Mouse (Mus musculus): ENCODE results near the gene Lypd9. TPM values are rescaled to one million over a fixed set of nuclear protein-coding genes. Genes with fewer than 3 reads are reported as not detected.

The Lypd9 gene
- polyA plus RNA-seq, 1 experiment: not detected

GRCm38 (mm10) chr11:58408066-58408465 lies 44.7 kb downstream of the Lypd9 start:
- no peaks in the 10 kb centered on the region for H3K4me1 ChIP-seq (ENCODE audit: control insufficient read depth, insufficient read depth, low read length)
- no peak for DNase-seq
- 59% methylated on average over 3 of the region's 3 CpGs for WGBS

GRCm38 (mm10) chr11:58400655-58401054 lies 52.1 kb downstream of the Lypd9 start:
- TF ChIP-seq POLR2A (IDR thresholded peaks at IDR 0.05; ENCODE audit: borderline replicate concordance, extremely low read depth, low read depth, low read length) (no peak), CTCF (IDR thresholded peaks at IDR 0.05; ENCODE audit: insufficient read depth, low read length) (no peak)
- Histone ChIP-seq H3K4me3 (replicated peaks; ENCODE audit: extremely low read depth, low read depth, low read length) (no peak overlapping the region), H3K4me1 (ENCODE audit: control insufficient read depth, insufficient read depth, low read length) (no peaks in the 10 kb centered on the region)
- DNase-seq: no peak
- WGBS: 58% methylated on average over 5 of the region's 5 CpGs

More at GRCm38 (mm10) chr11:58408066-58408465, 44.7 kb downstream of the Lypd9 start:
- H3K4me3 ChIP-seq (replicated peaks; ENCODE audit: extremely low read depth, low read depth, low read length): no peak overlapping the region
- TF ChIP-seq POLR2A (IDR thresholded peaks at IDR 0.05; ENCODE audit: borderline replicate concordance, extremely low read depth, low read depth, low read length) (no peak), CTCF (IDR thresholded peaks at IDR 0.05; ENCODE audit: insufficient read depth, low read length) (no peak)

- no peak overlapping the region for H3K4me3 ChIP-seq (replicated peaks; ENCODE audit: extremely low read depth, low read depth, low read length)
- no peak for TF ChIP-seq CTCF (IDR thresholded peaks at IDR 0.05; ENCODE audit: insufficient read depth, low read length)
- TF ChIP-seq POLR2A (IDR thresholded peaks at IDR 0.05; ENCODE audit: borderline replicate concordance, extremely low read depth, low read depth, low read length): no peak
- 60% methylated on average over 6 of the region's 6 CpGs for WGBS
- no peaks in the 10 kb centered on the region for H3K4me1 ChIP-seq (ENCODE audit: control insufficient read depth, insufficient read depth, low read length)
- no peak for DNase-seq
These were observed 52.6 kb downstream of the Lypd9 start for GRCm38 (mm10) chr11:58399985-58400645.

Other genes starting within 250 kb of the Lypd9 start
- 0.12 TPM in 1 of 2 replicates, not detected in the other for gene 4930438A08Rik, start 178.1 kb downstream of the Lypd9 start, polyA plus RNA-seq (2012; rRNA removed)
- 17.0 and 24.1 TPM in 2 replicates for gene Zfp692, start 145.9 kb downstream of the Lypd9 start, polyA plus RNA-seq (2012; rRNA removed)
- 30.2 and 30.6 TPM in 2 replicates for gene Zfp672, start 122.6 kb downstream of the Lypd9 start, polyA plus RNA-seq (2012; rRNA removed)
- 29.4 and 36.5 TPM in 2 replicates for gene Sh3bp5l, start 122.2 kb downstream of the Lypd9 start, polyA plus RNA-seq (2012; rRNA removed)
- gene Lypd8, start 73.9 kb downstream of the Lypd9 start, polyA plus RNA-seq (2012; rRNA removed): 0.71 and 47.1 TPM in 2 replicates
- 1.7 TPM in 1 of 2 replicates, not detected in the other for gene 1810065E05Rik, start 31.8 kb downstream of the Lypd9 start, polyA plus RNA-seq (2012; rRNA removed)
- gene Gm12253, start 20.4 kb downstream of the Lypd9 start, polyA plus RNA-seq (2012; rRNA removed): not detected in 2 replicates
- gene Olfr30, start 9.3 kb upstream of the Lypd9 start, polyA plus RNA-seq (2012; rRNA removed): not detected in 2 replicates
- not detected in 2 replicates for gene Olfr332, start 39.6 kb upstream of the Lypd9 start, polyA plus RNA-seq (2012; rRNA removed)
- gene Olfr331, start 49.6 kb upstream of the Lypd9 start, polyA plus RNA-seq (2012; rRNA removed): not detected in 2 replicates
- not detected in 2 replicates for gene Olfr330, start 81.9 kb upstream of the Lypd9 start, polyA plus RNA-seq (2012; rRNA removed)
- 0.08 TPM in 1 of 2 replicates, not detected in the other for gene Olfr329-ps, start 93.5 kb upstream of the Lypd9 start, polyA plus RNA-seq (2012; rRNA removed)
- not detected in 2 replicates for gene Olfr328, start 102.7 kb upstream of the Lypd9 start, polyA plus RNA-seq (2012; rRNA removed)
- 0.07 TPM in 1 of 2 replicates, not detected in the other for gene Olfr224, start 117.6 kb upstream of the Lypd9 start, polyA plus RNA-seq (2012; rRNA removed)
- gene Olfr325, start 124.8 kb upstream of the Lypd9 start, polyA plus RNA-seq (2012; rRNA removed): not detected in 2 replicates
- gene Olfr324, start 142.2 kb upstream of the Lypd9 start, polyA plus RNA-seq (2012; rRNA removed): not detected in 2 replicates
- not detected in 2 replicates for gene 2210407C18Rik, start 163.2 kb upstream of the Lypd9 start, polyA plus RNA-seq (2012; rRNA removed)
- not detected in 2 replicates for gene Olfr323, start 177.6 kb upstream of the Lypd9 start, polyA plus RNA-seq (2012; rRNA removed)
- 0.08 TPM in 1 of 2 replicates, not detected in the other for gene Trim58, start 187.5 kb upstream of the Lypd9 start, polyA plus RNA-seq (2012; rRNA removed)
- gene Olfr322, start 205.9 kb upstream of the Lypd9 start, polyA plus RNA-seq (2012; rRNA removed): not detected in 2 replicates
- not detected in 2 replicates for gene Olfr320, start 228.2 kb upstream of the Lypd9 start, polyA plus RNA-seq (2012; rRNA removed)
- gene Olfr319, start 246.2 kb upstream of the Lypd9 start, polyA plus RNA-seq (2012; rRNA removed): not detected in 2 replicates

All from lung, adult 2 months (tissue).